ENCODE assay signal across 14 mouse cellular contexts in genomic region chr15:11716168-11716842, GRCm38 (mm10).
DNase-seq lines count a peak whose midpoint lies in the region; ATAC-seq lines count a peak whose summit lies in the region.
"Had no signal": no experiment of that assay in that cellular context is flagged by ENCODE, and none has a peak within 500 bp of the region (broad histone marks: within the 10 kb centered on the region; RNA-seq: fewer than 3 reads in every experiment).

No protein-coding gene starts in this region.

- H3K4me3 ChIP-seq in liver, embryonic 11.5 days (ENCODE audit: low read depth, low read length), result no peak overlapping the region
- H3K4me3 ChIP-seq: hindbrain, embryonic 13.5 days; neural tube, embryonic 12.5 days had no signal

- H3K9ac ChIP-seq in liver, embryonic 11.5 days (ENCODE audit: low read depth, low read length), result no peak overlapping the region
- H3K9ac ChIP-seq: forebrain, postnatal 0 days; hindbrain, embryonic 13.5 days; neural tube, embryonic 12.5 days had no signal

- ATAC-seq in liver, embryonic 11.5 days (replicated peaks; ENCODE audit: low FRiP score), result 0 out of 2 replicates have a peak, but pooled peaks have one; percentile 18
- ATAC-seq in monocyte, adult 5-6 weeks (replicated peaks; ENCODE audit: insufficient number of reproducible peaks, low FRiP score, low TSS enrichment, poor library complexity, severe bottlenecking), result peak; percentile 82
- ATAC-seq: forebrain, postnatal 0 days had no signal

- peak; percentile 13 for DNase-seq in layer of hippocampus, adult 9-11 months
- DNase-seq in layer of hippocampus, postnatal 10 days (ENCODE audit: low spot score in 2 of 2), result no peak
- peak; percentile 3 for DNase-seq in CD4-positive, CD25-positive, alpha-beta regulatory T cell, adult 2 months (ENCODE audit: low read depth, low spot score)
- no peak for DNase-seq in liver, embryonic 11.5 days (ENCODE audit: low spot score)
- no peak for DNase-seq in urinary bladder, postnatal 14 days (ENCODE audit: low spot score)
- no peak for DNase-seq in kidney, adult 11 months
- no peak for DNase-seq in embryo, embryonic 10 days (ENCODE audit: low spot score)
- DNase-seq: forebrain, postnatal 0 days; kidney, postnatal 10 days; right cerebral cortex, postnatal 14 days had no signal

- H3K9me3 ChIP-seq in liver, embryonic 11.5 days (ENCODE audit: control insufficient read depth, low read length), result no peaks in the 10 kb centered on the region; the same call in 1 of the 2 replicates
- H3K9me3 ChIP-seq: hindbrain, embryonic 13.5 days; neural tube, embryonic 12.5 days had no signal

- WGBS in liver, embryonic 11.5 days, result 63% methylated on average over 11 of the region's 11 CpGs

- no peaks in the 10 kb centered on the region for H3K4me1 ChIP-seq in liver, embryonic 11.5 days (replicated peaks; ENCODE audit: control insufficient read depth, insufficient read depth, low read length)
- H3K4me1 ChIP-seq: hindbrain, embryonic 13.5 days; neural tube, embryonic 12.5 days had no signal

- H3K27ac ChIP-seq in liver, embryonic 11.5 days (ENCODE audit: low read depth, low read length), result no peak overlapping the region
- H3K27ac ChIP-seq: hindbrain, embryonic 13.5 days; neural tube, embryonic 12.5 days had no signal

- no peak overlapping the region for H3K4me2 ChIP-seq in liver, embryonic 11.5 days
- H3K4me2 ChIP-seq: hindbrain, embryonic 13.5 days; neural tube, embryonic 12.5 days had no signal

- H3K36me3 ChIP-seq in liver, embryonic 11.5 days (ENCODE audit: control insufficient read depth, insufficient read depth, low read length), result no peaks in the 10 kb centered on the region
- H3K36me3 ChIP-seq: hindbrain, embryonic 13.5 days; neural tube, embryonic 12.5 days had no signal

- no peaks in the 10 kb centered on the region for H3K27me3 ChIP-seq in liver, embryonic 11.5 days (replicated peaks; ENCODE audit: control insufficient read depth, insufficient read depth, low read length)
- H3K27me3 ChIP-seq: hindbrain, embryonic 13.5 days; megakaryocyte, embryonic 14.5 days; neural tube, embryonic 12.5 days had no signal

Comparison
In these comparisons a context has a peak if more than half of its experiments do, and no peak if none do; other contexts are left out.
1. DNase-seq: peak in layer of hippocampus, adult 9-11 months (single experiment) and CD4-positive, CD25-positive, alpha-beta regulatory T cell, adult 2 months (single experiment); none in layer of hippocampus, postnatal 10 days (0 of 2), liver, embryonic 11.5 days (single experiment), urinary bladder, postnatal 14 days (single experiment), kidney, adult 11 months (single experiment) and embryo, embryonic 10 days (single experiment).